Mouse (Mus musculus): Measurements from ENCODE around the gene Cxcr5. TPM values are rescaled to one million over a fixed set of nuclear protein-coding genes. Genes with fewer than 3 reads are reported as not detected.
A peak's percentile ranks its signal among the peaks of the same experiment; 100 is the strongest.

Gene Cxcr5
- polyA plus RNA-seq, 1 experiment from 2014 or later: 0.13 TPM

GRCm38 (mm10) chr9:44604779-44605615 lies 43.3 kb upstream of the Cxcr5 start, which contains the start of gene Ddx6:
Gene Ddx6, plus strand, starts transcription at chr9:44604892.
- H3K36me3 ChIP-seq (ENCODE audit: control insufficient read depth, insufficient read depth, low read length): no peaks in the 10 kb centered on the region
- TF ChIP-seq EP300 (optimal IDR thresholded peaks at IDR 0.05) (peak; percentile 54), CTCF (IDR thresholded peaks at IDR 0.05; ENCODE audit: low read depth) (no peak)
- no peaks in the 10 kb centered on the region for H3K27me3 ChIP-seq (ENCODE audit: control insufficient read depth, insufficient read depth, low read length)
- H3K4me3 ChIP-seq (ENCODE audit: low read depth, low read length): peak within 1 kb of the TSS; percentile 99
- peak within 1 kb of the TSS; percentile 100 for H3K27ac ChIP-seq (replicated peaks)
- under 1% methylated on average over 60 of the region's 80 CpGs for WGBS
- H3K9me3 ChIP-seq (ENCODE audit: control insufficient read depth, low read length): no peaks in the 10 kb centered on the region
- DNase-seq (ENCODE audit: low spot score) (peak; percentile 86), ATAC-seq (ENCODE audit: low FRiP score, low TSS enrichment) (peak; percentile 67)
- H3K4me2 ChIP-seq (replicated peaks; ENCODE audit: low read depth): peak within 1 kb of the TSS; percentile 90
- H3K4me1 ChIP-seq (replicated peaks; ENCODE audit: control insufficient read depth, insufficient read depth): peaks cover 3% of the 10 kb centered on the region; the same call in 1 of the 2 replicates
- peak within 1 kb of the TSS; percentile 100 for H3K9ac ChIP-seq (ENCODE audit: low read length)

- Histone ChIP-seq H3K27ac (replicated peaks) (peak overlapping the region; percentile 100), H3K36me3 (ENCODE audit: control insufficient read depth, insufficient read depth, low read length) (no peaks in the 10 kb centered on the region), H3K27me3 (ENCODE audit: control insufficient read depth, insufficient read depth, low read length) (no peaks in the 10 kb centered on the region), H3K9ac (ENCODE audit: low read length) (peak overlapping the region; percentile 100), H3K9me3 (ENCODE audit: control insufficient read depth, low read length) (no peaks in the 10 kb centered on the region), H3K4me3 (ENCODE audit: low read depth, low read length) (peak overlapping the region; percentile 99), H3K4me1 (replicated peaks; ENCODE audit: control insufficient read depth, insufficient read depth) (peaks cover 3% of the 10 kb centered on the region; the same call in 1 of the 2 replicates), H3K4me2 (replicated peaks; ENCODE audit: low read depth) (peak overlapping the region; percentile 90)
- peak; percentile 87 for DNase-seq (ENCODE audit: low spot score)
- WGBS: under 1% methylated on average over 43 of the region's 65 CpGs
- ATAC-seq (ENCODE audit: low FRiP score, low TSS enrichment): peak; percentile 81
- TF ChIP-seq CTCF (IDR thresholded peaks at IDR 0.05; ENCODE audit: low read depth) (0 out of 2 replicates have a peak, but pooled peaks have one; percentile 24), EP300 (optimal IDR thresholded peaks at IDR 0.05) (no peak)
Measured at GRCm38 (mm10) chr9:44604290-44604778, 42.7 kb upstream of the Cxcr5 start.

GRCm38 (mm10) chr9:44603454-44604289 lies 42.0 kb upstream of the Cxcr5 start:
- 0% methylated on average over 38 of the region's 38 CpGs for WGBS
- Histone ChIP-seq H3K4me2 (replicated peaks; ENCODE audit: low read depth) (peak overlapping the region; percentile 90), H3K9me3 (ENCODE audit: control insufficient read depth, low read length) (no peaks in the 10 kb centered on the region), H3K27ac (replicated peaks) (peak overlapping the region; percentile 100), H3K4me1 (replicated peaks; ENCODE audit: control insufficient read depth, insufficient read depth) (peaks cover 3% of the 10 kb centered on the region; the same call in 1 of the 2 replicates), H3K27me3 (ENCODE audit: control insufficient read depth, insufficient read depth, low read length) (no peaks in the 10 kb centered on the region), H3K36me3 (ENCODE audit: control insufficient read depth, insufficient read depth, low read length) (no peaks in the 10 kb centered on the region), H3K9ac (ENCODE audit: low read length) (peak overlapping the region; percentile 100), H3K4me3 (ENCODE audit: low read depth, low read length) (peak overlapping the region; percentile 99)
- peak; percentile 68 for ATAC-seq (ENCODE audit: low FRiP score, low TSS enrichment)
- TF ChIP-seq EP300 (optimal IDR thresholded peaks at IDR 0.05): no peak
- no peak for TF ChIP-seq CTCF (IDR thresholded peaks at IDR 0.05; ENCODE audit: low read depth)
- peak; percentile 54 for DNase-seq (ENCODE audit: low spot score)

GRCm38 (mm10) chr9:44602766-44603165 lies 41.1 kb upstream of the Cxcr5 start:
- H3K9me3 ChIP-seq (ENCODE audit: control insufficient read depth, low read length): no peaks in the 10 kb centered on the region
- no peaks in the 10 kb centered on the region for H3K36me3 ChIP-seq (ENCODE audit: control insufficient read depth, insufficient read depth, low read length)
- ATAC-seq (ENCODE audit: low FRiP score, low TSS enrichment): no peak
- H3K9ac ChIP-seq (ENCODE audit: low read length): peak overlapping the region; percentile 50
- H3K4me2 ChIP-seq (replicated peaks; ENCODE audit: low read depth): peak overlapping the region; percentile 90
- TF ChIP-seq EP300 (optimal IDR thresholded peaks at IDR 0.05): no peak
- TF ChIP-seq CTCF (IDR thresholded peaks at IDR 0.05; ENCODE audit: low read depth): no peak
- H3K27me3 ChIP-seq (ENCODE audit: control insufficient read depth, insufficient read depth, low read length): no peaks in the 10 kb centered on the region
- WGBS: 62% methylated on average over 6 of the region's 6 CpGs
- peak overlapping the region; percentile 73 for H3K27ac ChIP-seq (replicated peaks)
- H3K4me3 ChIP-seq (ENCODE audit: low read depth, low read length): 0 out of 2 replicates have a peak overlapping the region, but pooled peaks have one; percentile 99
- H3K4me1 ChIP-seq (replicated peaks; ENCODE audit: control insufficient read depth, insufficient read depth): peaks cover 3% of the 10 kb centered on the region; the same call in 1 of the 2 replicates
- DNase-seq (ENCODE audit: low spot score): no peak

- Histone ChIP-seq H3K27ac (replicated peaks) (no peak overlapping the region), H3K4me2 (replicated peaks; ENCODE audit: low read depth) (no peak overlapping the region), H3K4me1 (replicated peaks; ENCODE audit: control insufficient read depth, insufficient read depth) (no peaks in the 10 kb centered on the region), H3K36me3 (ENCODE audit: control insufficient read depth, insufficient read depth, low read length) (no peaks in the 10 kb centered on the region), H3K4me3 (ENCODE audit: low read depth, low read length) (no peak overlapping the region), H3K9ac (ENCODE audit: low read length) (no peak overlapping the region), H3K27me3 (ENCODE audit: control insufficient read depth, insufficient read depth, low read length) (no peaks in the 10 kb centered on the region), H3K9me3 (ENCODE audit: control insufficient read depth, low read length) (no peaks in the 10 kb centered on the region)
- no peak for ATAC-seq (ENCODE audit: low FRiP score, low TSS enrichment)
- 83% methylated on average over 6 of the region's 6 CpGs for WGBS
- TF ChIP-seq CTCF (IDR thresholded peaks at IDR 0.05; ENCODE audit: low read depth): no peak
- no peak for TF ChIP-seq EP300 (optimal IDR thresholded peaks at IDR 0.05)
- no peak for DNase-seq (ENCODE audit: low spot score)
Measured at GRCm38 (mm10) chr9:44600801-44601200, 39.1 kb upstream of the Cxcr5 start.
